Mouse (Mus musculus) forebrain, embryonic 14.5 days (tissue): Measurements from ENCODE around the gene Adck2. TPM values are rescaled to one million over a fixed set of nuclear protein-coding genes. Genes with fewer than 3 reads are reported as not detected.
A peak's percentile ranks its signal among the peaks of the same experiment; 100 is the strongest.

Experiments used
- ATAC-seq: fragments of 200-750 bp; cut with Nextera tagmentation; 2 replicates; pipeline ENCODE4 v1.8.0; 2017; ENCODE audit warnings: mild to moderate bottlenecking, moderate library complexity
- DNase-seq: peaks from one replicate; pipeline ENCODE4 v3.0.0-alpha.2; 2015; ENCODE audit warnings: low spot score
- H3K27ac ChIP-seq: fragments of 300-500 bp; sonication (generic); 2 replicates; pipeline ENCODE4 v1.5.1; 2014; ENCODE audit warnings: low read depth, mild to moderate bottlenecking, control low read depth, low read length, moderate library complexity
- H3K27me3 ChIP-seq: fragments of 300-500 bp; sonication (generic); replicated peaks from 2 replicates; pipeline ENCODE4 v1.6.1; 2014; ENCODE audit warnings: low read length, control low read depth, mixed read lengths; ENCODE audit not compliant: control insufficient read depth, insufficient read depth
- H3K36me3 ChIP-seq: fragments of 300-500 bp; sonication (generic); 2 replicates; pipeline ENCODE4 v1.6.1; 2014; ENCODE audit warnings: low read length, control low read depth; ENCODE audit not compliant: control insufficient read depth, insufficient read depth
- H3K4me1 ChIP-seq: fragments of 300-500 bp; sonication (generic); 2 replicates; pipeline ENCODE4 v1.6.1; 2014; ENCODE audit warnings: antibody characterized with exemption, low read length, control low read depth; ENCODE audit not compliant: control insufficient read depth, insufficient read depth
- H3K4me2 ChIP-seq: fragments of 300-500 bp; sonication (generic); 2 replicates; pipeline ENCODE4 v1.6.1; 2014; ENCODE audit warnings: mild to moderate bottlenecking, control low read depth, low read length
- H3K4me3 ChIP-seq: fragments of 300-500 bp; sonication (generic); 2 replicates; pipeline ENCODE4 v1.5.1; 2014; ENCODE audit warnings: low read depth, low read length, control low read depth
- H3K9ac ChIP-seq: fragments of 300-500 bp; sonication (generic); 2 replicates; pipeline ENCODE4 v1.6.1; 2014; ENCODE audit warnings: mild to moderate bottlenecking, low read length, control low read depth, moderate library complexity
- H3K9me3 ChIP-seq: fragments of 300-500 bp; sonication (generic); replicated peaks from 2 replicates; pipeline ENCODE4 v1.6.1; 2016; ENCODE audit warnings: low read length, control low read depth, mixed read lengths; ENCODE audit not compliant: control insufficient read depth
- WGBS: fragments of 180-500 bp; shearing (Covaris S2); extraction: QIAGEN DNeasy Blood & Tissue Kit; methylation state at CpG from one replicate; pipeline ENCODE4 v1.1.7; 2014; 5-methylcytosine and 5-hydroxymethylcytosine counted together
- polyA plus RNA-seq: library from polyadenylated mRNA; unstranded; fragments of >200 nt; fragmentation: Nextera tagmentation; extraction: Ambion mirVana; gene quantifications from 2 replicates; pipeline ENCODE4 v1.2.1, GENCODE M21; 2014

The Adck2 gene
- polyA plus RNA-seq, 1 experiment from 2014 or later: 30.4 TPM

DNA sequence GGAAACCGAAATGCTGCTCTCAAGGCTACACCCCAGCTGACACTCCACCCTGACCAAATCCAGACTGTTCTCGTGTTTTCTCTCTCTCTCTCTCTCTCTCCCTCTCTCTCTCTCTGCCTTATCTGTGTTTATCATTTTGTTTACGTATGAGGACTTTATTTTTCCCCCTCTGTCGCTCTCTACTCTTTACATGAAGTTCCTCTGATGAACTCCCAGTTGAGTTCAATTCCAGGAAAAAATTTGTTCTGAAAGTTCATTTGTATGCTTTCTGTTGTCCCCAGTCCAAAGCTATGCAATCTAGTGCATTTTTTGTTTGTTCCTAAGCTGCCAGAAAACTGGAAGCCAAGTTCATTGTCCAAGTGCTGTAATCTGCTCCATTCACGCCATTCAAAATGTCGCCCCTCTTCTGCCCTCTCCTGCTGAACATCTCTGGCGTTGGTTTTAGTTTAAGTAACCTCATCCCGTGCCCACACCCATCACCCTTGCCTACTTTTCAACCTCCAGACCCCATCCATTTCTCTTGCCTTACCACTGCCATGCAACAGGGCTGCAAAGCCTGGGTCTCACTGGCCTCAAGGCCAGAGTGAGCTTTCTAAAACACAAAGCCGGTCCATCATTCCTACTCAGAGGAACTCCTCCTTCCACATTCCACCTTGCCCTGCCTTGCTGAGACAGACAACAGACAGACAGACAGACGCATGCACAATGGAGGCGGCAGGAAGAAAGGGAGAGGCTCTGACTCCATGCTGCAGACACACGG is 18.6 kb upstream of the Adck2 start:
- Histone ChIP-seq H3K27me3 (no peaks in the 10 kb centered on the region), H3K36me3 (no peaks in the 10 kb centered on the region), H3K4me1 (peaks cover 32% of the 10 kb centered on the region), H3K9me3 (no peaks in the 10 kb centered on the region), H3K4me3 (no peak overlapping the region), H3K9ac (peak overlapping the region; percentile 17), H3K4me2 (peak overlapping the region; percentile 52), H3K27ac (no peak overlapping the region)
- DNase-seq (no peak), ATAC-seq (no peak)
- 52% methylated on average over 12 of the region's 12 CpGs for WGBS

GRCm38 (mm10) chr6:39555648-39555945 is 18.1 kb upstream of the Adck2 start:
- WGBS: 70% methylated on average over 2 of the region's 2 CpGs
- H3K9me3 ChIP-seq: no peaks in the 10 kb centered on the region

GRCm38 (mm10) chr6:39556900-39557659 is 16.6 kb upstream of the Adck2 start:
- 1% methylated on average over 47 of the region's 54 CpGs for WGBS
- Histone ChIP-seq H3K27ac (peak overlapping the region; percentile 94), H3K9me3 (no peaks in the 10 kb centered on the region), H3K4me2 (peak overlapping the region; percentile 52), H3K4me1 (peaks cover 32% of the 10 kb centered on the region), H3K9ac (peak overlapping the region; percentile 92), H3K4me3 (peak overlapping the region; percentile 75), H3K27me3 (no peaks in the 10 kb centered on the region), H3K36me3 (no peaks in the 10 kb centered on the region)
- DNase-seq (peak; percentile 49), ATAC-seq (peak; percentile 71)

More at GRCm38 (mm10) chr6:39555648-39555945, 18.1 kb upstream of the Adck2 start:
- Histone ChIP-seq H3K9ac (peak overlapping the region; percentile 17; the same call in 1 of the 2 replicates), H3K27me3 (no peaks in the 10 kb centered on the region), H3K27ac (no peak overlapping the region), H3K36me3 (no peaks in the 10 kb centered on the region), H3K4me1 (peaks cover 32% of the 10 kb centered on the region), H3K4me3 (no peak overlapping the region), H3K4me2 (peak overlapping the region; percentile 52)
- ATAC-seq: no peak
- DNase-seq: no peak

DNA sequence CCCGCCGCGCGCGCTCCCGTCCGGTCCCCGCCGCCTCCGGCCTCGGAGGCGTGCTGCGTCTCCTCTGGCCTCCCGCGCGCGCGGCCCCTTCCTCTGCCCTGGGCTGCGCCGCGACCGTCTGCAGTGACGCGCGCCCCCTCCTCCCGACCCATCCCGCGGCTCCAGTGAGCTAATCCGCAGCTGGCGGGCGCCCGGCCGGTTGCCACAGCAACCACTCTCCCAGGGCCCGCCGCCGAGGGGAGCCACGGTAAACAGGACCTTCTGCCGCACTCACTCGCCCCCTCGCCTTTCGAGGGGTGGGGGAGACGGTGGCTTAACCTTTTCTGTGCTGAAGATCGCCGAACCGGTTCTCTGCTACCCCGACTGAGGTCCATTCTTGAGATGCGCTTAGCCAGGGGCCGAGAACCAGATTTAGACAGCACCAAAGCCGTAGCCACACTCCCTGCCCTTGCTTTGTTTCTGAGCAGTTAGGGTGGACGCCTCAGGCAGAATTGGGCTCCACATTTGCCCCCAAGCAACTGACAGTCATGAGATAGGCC is 15.9 kb upstream of the Adck2 start, which contains the start of gene Dennd2a:
Gene Dennd2a, minus strand, starts transcription at position 145 of the 539 bp plus-strand sequence.
- DNase-seq (peak; percentile 96), ATAC-seq (peak; percentile 96)
- Histone ChIP-seq H3K9me3 (no peaks in the 10 kb centered on the region), H3K9ac (peak within 1 kb of the TSS; percentile 92), H3K36me3 (no peaks in the 10 kb centered on the region), H3K4me1 (peaks cover 32% of the 10 kb centered on the region), H3K27ac (peak within 1 kb of the TSS; percentile 94), H3K4me3 (peak within 1 kb of the TSS; percentile 75), H3K4me2 (peak within 1 kb of the TSS; percentile 52), H3K27me3 (no peaks in the 10 kb centered on the region)
- under 1% methylated on average over 43 of the region's 50 CpGs for WGBS

GRCm38 (mm10) chr6:39559276-39559939 is 14.3 kb upstream of the Adck2 start:
- 36% methylated on average over 6 of the region's 6 CpGs for WGBS
- H3K36me3 ChIP-seq: no peaks in the 10 kb centered on the region
- ATAC-seq (no peak), DNase-seq (no peak)
- H3K4me3 ChIP-seq: no peak overlapping the region
- no peak overlapping the region for H3K9ac ChIP-seq
- H3K9me3 ChIP-seq: no peaks in the 10 kb centered on the region
- H3K4me1 ChIP-seq: peaks cover 32% of the 10 kb centered on the region
- no peaks in the 10 kb centered on the region for H3K27me3 ChIP-seq
- 0 out of 2 replicates have a peak overlapping the region, but pooled peaks have one; percentile 6 for H3K27ac ChIP-seq
- no peak overlapping the region for H3K4me2 ChIP-seq

DNA sequence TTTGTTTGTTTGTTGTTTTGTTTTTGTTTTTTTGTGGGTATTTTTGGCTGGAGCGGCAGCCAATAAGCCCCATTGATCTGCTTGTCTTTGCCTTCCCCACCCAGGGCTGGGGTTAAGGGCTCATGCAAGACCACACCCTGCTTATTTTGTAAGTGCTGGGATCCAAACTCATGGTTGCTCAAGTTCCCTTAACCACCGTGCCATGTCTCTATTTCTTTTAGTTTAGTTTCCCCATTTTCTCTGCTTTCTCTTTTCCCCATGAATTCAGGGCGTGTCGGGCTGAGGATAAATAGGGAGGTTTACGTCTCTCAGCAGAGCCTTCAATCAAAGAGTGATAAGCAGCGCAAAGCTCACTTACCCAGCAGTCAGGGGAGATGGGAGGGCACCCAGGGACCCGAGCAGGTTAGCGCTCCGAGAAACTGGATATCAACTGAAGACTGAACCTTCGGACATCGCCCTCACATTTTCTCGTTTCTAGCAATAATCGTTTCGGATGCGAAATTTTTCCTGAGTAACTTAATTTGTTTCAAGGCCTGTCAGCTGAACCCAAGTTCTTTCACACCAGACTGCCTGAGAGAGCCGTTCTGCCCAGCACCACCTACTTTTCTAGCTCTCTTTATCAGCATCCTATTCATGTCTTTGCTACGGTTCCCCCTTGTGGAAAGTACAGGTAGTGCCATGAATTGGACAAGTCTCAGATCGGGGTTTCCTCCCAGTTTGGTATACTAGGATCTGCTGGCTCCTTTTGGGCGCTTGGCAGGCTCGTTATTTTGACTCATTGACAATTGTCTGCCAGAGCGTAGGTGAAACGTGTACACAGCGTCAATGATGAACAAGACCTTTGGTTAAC is 11.3 kb upstream of the Adck2 start:
- Histone ChIP-seq H3K9ac (no peak overlapping the region), H3K27me3 (no peaks in the 10 kb centered on the region), H3K9me3 (no peaks in the 10 kb centered on the region), H3K4me3 (no peak overlapping the region), H3K27ac (no peak overlapping the region), H3K4me1 (peaks cover 10% of the 10 kb centered on the region; the same call in 1 of the 2 replicates), H3K36me3 (no peaks in the 10 kb centered on the region), H3K4me2 (peak overlapping the region; percentile 34)
- peak; percentile 95 for DNase-seq
- peak; percentile 60 for ATAC-seq
- WGBS: 16% methylated on average over 23 of the region's 23 CpGs

DNA sequence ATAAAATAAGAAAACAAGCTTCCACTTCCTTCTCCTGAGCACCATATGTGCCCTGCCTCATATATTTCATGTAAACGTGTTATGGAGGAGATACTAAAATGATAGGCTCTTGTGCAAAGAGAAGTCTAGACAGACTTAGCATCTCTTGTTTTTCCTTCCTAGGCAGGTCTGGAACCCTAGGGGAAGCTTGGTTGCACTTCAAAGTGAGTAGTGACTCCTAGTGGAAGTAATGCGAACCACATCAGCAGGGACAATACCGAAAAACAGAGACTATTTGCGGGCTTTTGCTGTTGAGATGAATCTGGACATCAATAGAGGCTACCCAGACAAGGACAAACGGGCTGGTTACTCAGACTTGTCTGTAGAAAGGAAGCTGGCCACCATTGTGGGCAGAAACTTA is 6.1 kb upstream of the Adck2 start:
- no peaks in the 10 kb centered on the region for H3K27me3 ChIP-seq
- 0 out of 2 replicates have a peak, but pooled peaks have one; percentile 36 for ATAC-seq
- no peak overlapping the region for H3K27ac ChIP-seq
- peak; percentile 79 for DNase-seq
- H3K9me3 ChIP-seq: no peaks in the 10 kb centered on the region
- no peak overlapping the region for H3K9ac ChIP-seq
- no peak overlapping the region for H3K4me3 ChIP-seq
- no peaks in the 10 kb centered on the region for H3K4me1 ChIP-seq
- H3K4me2 ChIP-seq: no peak overlapping the region
- WGBS: 13% methylated on average over 5 of the region's 5 CpGs
- H3K36me3 ChIP-seq: no peaks in the 10 kb centered on the region

- H3K4me1 ChIP-seq: peaks cover 8% of the 10 kb centered on the region
- WGBS: 84% methylated on average over 3 of the region's 3 CpGs
- H3K27me3 ChIP-seq: no peaks in the 10 kb centered on the region
- H3K9ac ChIP-seq: no peak overlapping the region
- no peak for ATAC-seq
- no peak overlapping the region for H3K27ac ChIP-seq
- no peak overlapping the region for H3K4me2 ChIP-seq
- no peak overlapping the region for H3K4me3 ChIP-seq
- DNase-seq: no peak
- H3K36me3 ChIP-seq: no peaks in the 10 kb centered on the region
- H3K9me3 ChIP-seq: no peaks in the 10 kb centered on the region
Measured at GRCm38 (mm10) chr6:39570426-39570825, 3.2 kb upstream of the Adck2 start.
